Mouse (Mus musculus): ENCODE measurements around the gene Gm4981. TPM values are rescaled to one million over a fixed set of nuclear protein-coding genes. Genes with fewer than 3 reads are reported as not detected.
A peak's percentile ranks its signal among the peaks of the same experiment; 100 is the strongest.
"Not testable (repeated sequence)": the region's sequence is repeated elsewhere in the genome, so short reads cannot be mapped to it uniquely, and the experiment has no call there.

Gm4981 gene
- total and polyA plus RNA-seq, 2 experiments: not detected

DNA sequence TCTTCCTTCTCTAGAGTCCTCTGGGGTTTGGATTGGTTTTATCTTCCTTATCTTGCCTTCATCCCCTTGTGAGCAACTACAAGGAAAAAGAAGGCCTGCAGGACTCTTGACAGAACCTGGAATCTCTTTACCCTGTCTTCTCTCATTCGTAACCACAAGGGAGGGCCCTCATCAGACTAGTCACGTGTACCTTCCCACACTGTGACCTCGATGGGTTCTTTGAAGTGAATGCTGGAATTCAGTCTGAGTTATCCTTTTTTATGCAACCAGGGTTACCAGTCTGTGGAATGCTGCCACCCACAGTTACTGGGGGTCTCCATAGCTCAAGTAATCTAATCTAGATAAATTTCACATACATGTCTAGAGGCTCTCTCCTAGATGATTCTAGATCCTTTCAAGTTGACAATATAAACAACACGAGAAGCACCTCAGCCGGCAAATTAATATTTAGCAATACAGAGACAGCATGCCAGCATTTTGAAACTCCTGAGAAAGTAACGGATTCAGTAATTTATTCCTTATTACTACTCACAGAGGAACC lies 18.2 kb upstream of the Gm4981 start:
- H3K79me2 ChIP-seq (ENCODE audit: control insufficient read depth, insufficient read depth, low read length): no peaks in the 10 kb centered on the region; the same call in 1 of the 2 replicates
- H3K4me1 ChIP-seq (ENCODE audit: control insufficient read depth, insufficient read depth, low read length): peaks cover 3% of the 10 kb centered on the region; the same call in 1 of the 2 replicates
- H3K4me3 ChIP-seq (ENCODE audit: insufficient read depth, low read depth, low read length): peak overlapping the region; percentile 94
- H3K9ac ChIP-seq (ENCODE audit: low read depth, low read length): no peak overlapping the region
- WGBS: 8% methylated on average over 6 of the region's 6 CpGs
- H3K27ac ChIP-seq (replicated peaks; ENCODE audit: insufficient read depth, low read depth, low read length): no peak overlapping the region
- no peak for TF ChIP-seq CTCF (IDR thresholded peaks at IDR 0.05; ENCODE audit: low read depth, low read length)
- TF ChIP-seq POLR2A (IDR thresholded peaks at IDR 0.05; ENCODE audit: extremely low read depth, insufficient read depth, low read length): no peak
- peak; percentile 52 for DNase-seq (ENCODE audit: extremely low read depth, low read depth, low spot score)
- peaks cover 9% of the 10 kb centered on the region for H3K36me3 ChIP-seq (ENCODE audit: control insufficient read depth, insufficient read depth, low read length)
- H3K27me3 ChIP-seq (ENCODE audit: control insufficient read depth, insufficient read depth, low read length): no peaks in the 10 kb centered on the region

DNA sequence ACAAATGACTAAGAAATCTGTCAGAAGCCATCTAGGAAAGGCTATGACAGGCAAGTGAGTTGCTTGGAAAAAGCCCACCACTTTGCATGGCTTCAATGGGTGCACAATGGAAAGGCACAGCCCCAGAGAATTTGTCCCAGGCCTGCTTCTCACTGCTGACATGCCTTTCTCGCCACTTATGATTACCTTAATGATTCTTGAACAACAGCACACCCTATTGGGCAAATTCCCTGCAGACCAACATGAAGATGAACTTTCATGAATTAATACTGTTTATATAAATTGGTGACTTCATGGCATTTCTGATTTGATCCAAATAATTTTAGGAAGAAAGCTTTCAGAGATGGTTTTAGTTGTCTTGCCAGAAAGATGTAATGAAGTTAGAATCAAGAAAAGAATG lies 13.0 kb upstream of the Gm4981 start:
- H3K79me2 ChIP-seq (ENCODE audit: control insufficient read depth, insufficient read depth, low read length): no peaks in the 10 kb centered on the region
- no peak overlapping the region for H3K9ac ChIP-seq (ENCODE audit: low read depth, low read length)
- no peaks in the 10 kb centered on the region for H3K36me3 ChIP-seq (ENCODE audit: control insufficient read depth, insufficient read depth, low read length)
- no peaks in the 10 kb centered on the region for H3K4me1 ChIP-seq (ENCODE audit: control insufficient read depth, insufficient read depth, low read length)
- no peaks in the 10 kb centered on the region for H3K27me3 ChIP-seq (ENCODE audit: control insufficient read depth, insufficient read depth, low read length)
- no peak for DNase-seq (ENCODE audit: extremely low read depth, low read depth, low spot score)
- 73% methylated on average over 1 of the region's 1 CpGs for WGBS
- H3K27ac ChIP-seq (replicated peaks; ENCODE audit: insufficient read depth, low read depth, low read length): no peak overlapping the region
- TF ChIP-seq POLR2A (IDR thresholded peaks at IDR 0.05; ENCODE audit: extremely low read depth, insufficient read depth, low read length) (no peak), CTCF (IDR thresholded peaks at IDR 0.05; ENCODE audit: low read depth, low read length) (no peak)
- H3K4me3 ChIP-seq (ENCODE audit: insufficient read depth, low read depth, low read length): no peak overlapping the region

DNA sequence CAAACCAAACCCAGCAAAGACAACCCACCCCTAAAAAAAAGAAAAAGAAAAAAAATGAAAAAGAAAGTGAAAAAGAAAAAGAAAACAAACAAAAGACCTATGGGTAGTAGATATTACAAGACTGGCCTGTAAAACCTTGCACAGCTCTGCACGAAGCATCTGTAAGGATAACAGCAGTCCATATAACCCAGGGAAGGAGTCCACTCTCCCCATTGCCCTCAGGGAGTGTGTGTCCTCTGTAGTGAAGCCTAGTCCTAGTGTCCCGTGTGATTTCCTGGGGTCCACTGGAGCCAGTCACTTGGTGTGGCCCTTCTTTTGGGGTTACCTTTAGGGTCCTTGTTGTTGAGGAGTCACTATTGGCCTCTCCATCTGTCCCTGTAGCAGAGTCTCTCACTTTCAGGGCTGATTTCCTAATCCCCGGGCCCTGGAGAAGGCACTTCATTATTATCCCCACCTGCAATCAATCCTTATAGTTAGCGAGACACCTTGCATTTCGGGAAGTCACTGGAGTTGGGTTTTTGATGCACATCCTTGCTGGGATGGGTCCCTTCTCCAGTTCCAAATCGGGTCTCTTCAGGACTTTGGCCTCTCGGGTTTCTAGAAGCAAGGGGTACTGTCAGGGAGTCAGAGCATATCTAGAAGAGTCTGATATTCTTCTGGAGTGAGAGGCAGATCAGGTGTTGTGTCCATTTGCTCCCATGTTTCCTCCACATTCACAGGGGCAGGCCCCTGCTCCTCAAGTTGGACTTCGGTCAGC lies 2.7 kb upstream of the Gm4981 start:
- not testable (repeated sequence) for DNase-seq (ENCODE audit: extremely low read depth, low read depth, low spot score)
- 80% methylated on average over 8 of the region's 8 CpGs for WGBS

GRCm38 (mm10) chr10:58234985-58235384 lies 1.5 kb downstream of the Gm4981 start:
- H3K4me1 ChIP-seq (ENCODE audit: control insufficient read depth, insufficient read depth, low read length); H3K27me3 ChIP-seq (ENCODE audit: control insufficient read depth, insufficient read depth, low read length); DNase-seq (ENCODE audit: extremely low read depth, low read depth, low spot score); H3K36me3 ChIP-seq (ENCODE audit: control insufficient read depth, insufficient read depth, low read length); H3K4me3 ChIP-seq (ENCODE audit: insufficient read depth, low read depth, low read length); H3K27ac ChIP-seq (replicated peaks; ENCODE audit: insufficient read depth, low read depth, low read length); H3K79me2 ChIP-seq (ENCODE audit: control insufficient read depth, insufficient read depth, low read length); H3K9ac ChIP-seq (ENCODE audit: low read depth, low read length): not testable (repeated sequence)
- WGBS: 78% methylated on average over 4 of the region's 4 CpGs

More for the DNA sequence above, 2.7 kb upstream of the Gm4981 start:
- H3K4me1 ChIP-seq (ENCODE audit: control insufficient read depth, insufficient read depth, low read length); H3K79me2 ChIP-seq (ENCODE audit: control insufficient read depth, insufficient read depth, low read length); H3K27me3 ChIP-seq (ENCODE audit: control insufficient read depth, insufficient read depth, low read length); H3K27ac ChIP-seq (replicated peaks; ENCODE audit: insufficient read depth, low read depth, low read length); H3K9ac ChIP-seq (ENCODE audit: low read depth, low read length); H3K4me3 ChIP-seq (ENCODE audit: insufficient read depth, low read depth, low read length); H3K36me3 ChIP-seq (ENCODE audit: control insufficient read depth, insufficient read depth, low read length): not testable (repeated sequence)

- H3K36me3 ChIP-seq (ENCODE audit: control insufficient read depth, insufficient read depth, low read length); H3K27ac ChIP-seq (replicated peaks; ENCODE audit: insufficient read depth, low read depth, low read length); DNase-seq (ENCODE audit: extremely low read depth, low read depth, low spot score); H3K9ac ChIP-seq (ENCODE audit: low read depth, low read length); H3K27me3 ChIP-seq (ENCODE audit: control insufficient read depth, insufficient read depth, low read length); H3K4me1 ChIP-seq (ENCODE audit: control insufficient read depth, insufficient read depth, low read length); H3K4me3 ChIP-seq (ENCODE audit: insufficient read depth, low read depth, low read length); H3K79me2 ChIP-seq (ENCODE audit: control insufficient read depth, insufficient read depth, low read length): not testable (repeated sequence)
These were observed 2.8 kb downstream of the Gm4981 start for GRCm38 (mm10) chr10:58233740-58234121.

- not testable (repeated sequence) for H3K36me3 ChIP-seq (ENCODE audit: control insufficient read depth, insufficient read depth, low read length); H3K27ac ChIP-seq (replicated peaks; ENCODE audit: insufficient read depth, low read depth, low read length); H3K9ac ChIP-seq (ENCODE audit: low read depth, low read length); H3K79me2 ChIP-seq (ENCODE audit: control insufficient read depth, insufficient read depth, low read length); H3K27me3 ChIP-seq (ENCODE audit: control insufficient read depth, insufficient read depth, low read length); DNase-seq (ENCODE audit: extremely low read depth, low read depth, low spot score); H3K4me3 ChIP-seq (ENCODE audit: insufficient read depth, low read depth, low read length); H3K4me1 ChIP-seq (ENCODE audit: control insufficient read depth, insufficient read depth, low read length)
- 69% methylated on average over 10 of the region's 10 CpGs for WGBS
These were observed 3.3 kb downstream of the Gm4981 start for GRCm38 (mm10) chr10:58233054-58233739.

- not testable (repeated sequence) for DNase-seq (ENCODE audit: extremely low read depth, low read depth, low spot score); H3K4me3 ChIP-seq (ENCODE audit: insufficient read depth, low read depth, low read length); H3K36me3 ChIP-seq (ENCODE audit: control insufficient read depth, insufficient read depth, low read length); H3K27me3 ChIP-seq (ENCODE audit: control insufficient read depth, insufficient read depth, low read length); H3K27ac ChIP-seq (replicated peaks; ENCODE audit: insufficient read depth, low read depth, low read length); H3K9ac ChIP-seq (ENCODE audit: low read depth, low read length); H3K79me2 ChIP-seq (ENCODE audit: control insufficient read depth, insufficient read depth, low read length); H3K4me1 ChIP-seq (ENCODE audit: control insufficient read depth, insufficient read depth, low read length)
- 74% methylated on average over 6 of the region's 8 CpGs for WGBS
These were observed 3.9 kb downstream of the Gm4981 start, which contains the start of gene Duxf3 for GRCm38 (mm10) chr10:58232641-58232969. Gene Duxf3, minus strand, starts transcription at chr10:58232675.

- not testable (repeated sequence) for DNase-seq (ENCODE audit: extremely low read depth, low read depth, low spot score); H3K36me3 ChIP-seq (ENCODE audit: control insufficient read depth, insufficient read depth, low read length); H3K27me3 ChIP-seq (ENCODE audit: control insufficient read depth, insufficient read depth, low read length); H3K79me2 ChIP-seq (ENCODE audit: control insufficient read depth, insufficient read depth, low read length); H3K9ac ChIP-seq (ENCODE audit: low read depth, low read length); H3K4me3 ChIP-seq (ENCODE audit: insufficient read depth, low read depth, low read length); H3K4me1 ChIP-seq (ENCODE audit: control insufficient read depth, insufficient read depth, low read length); H3K27ac ChIP-seq (replicated peaks; ENCODE audit: insufficient read depth, low read depth, low read length)
- WGBS: 86% methylated on average over 35 of the region's 35 CpGs
These were observed 4.5 kb downstream of the Gm4981 start for GRCm38 (mm10) chr10:58231779-58232640.
